Mouse (Mus musculus): ENCODE data around the gene Pawr. TPM values are rescaled to one million over a fixed set of nuclear protein-coding genes. Genes with fewer than 3 reads are reported as not detected.

The Pawr gene
- polyA plus RNA-seq, 1 experiment = 157 TPM

GRCm38 (mm10) chr10:108391370-108391902 is 59.5 kb downstream of the Pawr start:
- H3K27ac ChIP-seq (ENCODE audit: insufficient read depth, low read length) = no peak overlapping the region
- no peaks in the 10 kb centered on the region for H3K9me3 ChIP-seq (replicated peaks; ENCODE audit: control insufficient read depth, insufficient read depth, low read length, poor library complexity, severe bottlenecking)
- no peak for TF ChIP-seq POLR2A (IDR thresholded peaks at IDR 0.05; ENCODE audit: insufficient read depth, low read length)
- no peak for TF ChIP-seq EP300 (IDR thresholded peaks at IDR 0.05; ENCODE audit: insufficient read depth, low read depth, low read length)
- TF ChIP-seq CTCF (IDR thresholded peaks at IDR 0.05; ENCODE audit: low read depth, low read length) = no peak
- no peaks in the 10 kb centered on the region for H3K4me1 ChIP-seq (ENCODE audit: control insufficient read depth, insufficient read depth, low read length)
- H3K27me3 ChIP-seq (ENCODE audit: control insufficient read depth, insufficient read depth, low read length, poor library complexity, severe bottlenecking) = no peaks in the 10 kb centered on the region
- 0 out of 2 replicates have a peak, but pooled peaks cover 4% of the 10 kb centered on the region for H3K36me3 ChIP-seq (ENCODE audit: control insufficient read depth, insufficient read depth, low read length, poor library complexity, severe bottlenecking)
- no peak overlapping the region for H3K4me3 ChIP-seq (ENCODE audit: low read depth, low read length)
- no peak overlapping the region for H3K9ac ChIP-seq (ENCODE audit: low read depth, poor library complexity, severe bottlenecking)

GRCm38 (mm10) chr10:108392151-108392550 is 60.2 kb downstream of the Pawr start:
- 0 out of 2 replicates have a peak, but pooled peaks cover 3% of the 10 kb centered on the region for H3K36me3 ChIP-seq (ENCODE audit: control insufficient read depth, insufficient read depth, low read length, poor library complexity, severe bottlenecking)
- no peak overlapping the region for H3K27ac ChIP-seq (ENCODE audit: insufficient read depth, low read length)
- no peak overlapping the region for H3K4me3 ChIP-seq (ENCODE audit: low read depth, low read length)
- no peak overlapping the region for H3K9ac ChIP-seq (ENCODE audit: low read depth, poor library complexity, severe bottlenecking)
- H3K4me1 ChIP-seq (ENCODE audit: control insufficient read depth, insufficient read depth, low read length) = no peaks in the 10 kb centered on the region
- TF ChIP-seq CTCF (IDR thresholded peaks at IDR 0.05; ENCODE audit: low read depth, low read length) (no peak), EP300 (IDR thresholded peaks at IDR 0.05; ENCODE audit: insufficient read depth, low read depth, low read length) (no peak), POLR2A (IDR thresholded peaks at IDR 0.05; ENCODE audit: insufficient read depth, low read length) (no peak)
- no peaks in the 10 kb centered on the region for H3K27me3 ChIP-seq (ENCODE audit: control insufficient read depth, insufficient read depth, low read length, poor library complexity, severe bottlenecking)
- no peaks in the 10 kb centered on the region for H3K9me3 ChIP-seq (replicated peaks; ENCODE audit: control insufficient read depth, insufficient read depth, low read length, poor library complexity, severe bottlenecking)

- TF ChIP-seq CTCF (IDR thresholded peaks at IDR 0.05; ENCODE audit: low read depth, low read length) (no peak), EP300 (IDR thresholded peaks at IDR 0.05; ENCODE audit: insufficient read depth, low read depth, low read length) (no peak), POLR2A (IDR thresholded peaks at IDR 0.05; ENCODE audit: insufficient read depth, low read length) (no peak)
- H3K36me3 ChIP-seq (ENCODE audit: control insufficient read depth, insufficient read depth, low read length, poor library complexity, severe bottlenecking) = 0 out of 2 replicates have a peak, but pooled peaks cover 3% of the 10 kb centered on the region
- H3K4me3 ChIP-seq (ENCODE audit: low read depth, low read length) = no peak overlapping the region
- H3K9me3 ChIP-seq (replicated peaks; ENCODE audit: control insufficient read depth, insufficient read depth, low read length, poor library complexity, severe bottlenecking) = no peaks in the 10 kb centered on the region
- H3K9ac ChIP-seq (ENCODE audit: low read depth, poor library complexity, severe bottlenecking) = no peak overlapping the region
- H3K27ac ChIP-seq (ENCODE audit: insufficient read depth, low read length) = no peak overlapping the region
- no peaks in the 10 kb centered on the region for H3K27me3 ChIP-seq (ENCODE audit: control insufficient read depth, insufficient read depth, low read length, poor library complexity, severe bottlenecking)
- no peaks in the 10 kb centered on the region for H3K4me1 ChIP-seq (ENCODE audit: control insufficient read depth, insufficient read depth, low read length)
Measured at GRCm38 (mm10) chr10:108394306-108394705, 62.4 kb downstream of the Pawr start.

GRCm38 (mm10) chr10:108395229-108395628 is 63.3 kb downstream of the Pawr start:
- no peak overlapping the region for H3K9ac ChIP-seq (ENCODE audit: low read depth, poor library complexity, severe bottlenecking)

GRCm38 (mm10) chr10:108395647-108396046 is 63.7 kb downstream of the Pawr start:
- H3K36me3 ChIP-seq (ENCODE audit: control insufficient read depth, insufficient read depth, low read length, poor library complexity, severe bottlenecking) = 0 out of 2 replicates have a peak, but pooled peaks cover 3% of the 10 kb centered on the region
- TF ChIP-seq CTCF (IDR thresholded peaks at IDR 0.05; ENCODE audit: low read depth, low read length) = no peak
- no peak for TF ChIP-seq EP300 (IDR thresholded peaks at IDR 0.05; ENCODE audit: insufficient read depth, low read depth, low read length)
- no peak for TF ChIP-seq POLR2A (IDR thresholded peaks at IDR 0.05; ENCODE audit: insufficient read depth, low read length)
- no peak overlapping the region for H3K27ac ChIP-seq (ENCODE audit: insufficient read depth, low read length)

More at GRCm38 (mm10) chr10:108395229-108395628, 63.3 kb downstream of the Pawr start:
- no peaks in the 10 kb centered on the region for H3K9me3 ChIP-seq (replicated peaks; ENCODE audit: control insufficient read depth, insufficient read depth, low read length, poor library complexity, severe bottlenecking)
- no peak overlapping the region for H3K4me3 ChIP-seq (ENCODE audit: low read depth, low read length)
- 0 out of 2 replicates have a peak, but pooled peaks cover 3% of the 10 kb centered on the region for H3K36me3 ChIP-seq (ENCODE audit: control insufficient read depth, insufficient read depth, low read length, poor library complexity, severe bottlenecking)
- no peak overlapping the region for H3K27ac ChIP-seq (ENCODE audit: insufficient read depth, low read length)
- no peaks in the 10 kb centered on the region for H3K4me1 ChIP-seq (ENCODE audit: control insufficient read depth, insufficient read depth, low read length)
- no peaks in the 10 kb centered on the region for H3K27me3 ChIP-seq (ENCODE audit: control insufficient read depth, insufficient read depth, low read length, poor library complexity, severe bottlenecking)
- TF ChIP-seq EP300 (IDR thresholded peaks at IDR 0.05; ENCODE audit: insufficient read depth, low read depth, low read length) (no peak), CTCF (IDR thresholded peaks at IDR 0.05; ENCODE audit: low read depth, low read length) (no peak), POLR2A (IDR thresholded peaks at IDR 0.05; ENCODE audit: insufficient read depth, low read length) (no peak)

GRCm38 (mm10) chr10:108402751-108403150 is 70.8 kb downstream of the Pawr start:
- no peaks in the 10 kb centered on the region for H3K36me3 ChIP-seq (ENCODE audit: control insufficient read depth, insufficient read depth, low read length, poor library complexity, severe bottlenecking)
- TF ChIP-seq CTCF (IDR thresholded peaks at IDR 0.05; ENCODE audit: low read depth, low read length) (no peak), POLR2A (IDR thresholded peaks at IDR 0.05; ENCODE audit: insufficient read depth, low read length) (no peak), EP300 (IDR thresholded peaks at IDR 0.05; ENCODE audit: insufficient read depth, low read depth, low read length) (no peak)
- no peaks in the 10 kb centered on the region for H3K9me3 ChIP-seq (replicated peaks; ENCODE audit: control insufficient read depth, insufficient read depth, low read length, poor library complexity, severe bottlenecking)
- no peak overlapping the region for H3K9ac ChIP-seq (ENCODE audit: low read depth, poor library complexity, severe bottlenecking)
- H3K4me3 ChIP-seq (ENCODE audit: low read depth, low read length) = no peak overlapping the region
- H3K27me3 ChIP-seq (ENCODE audit: control insufficient read depth, insufficient read depth, low read length, poor library complexity, severe bottlenecking) = no peaks in the 10 kb centered on the region
- no peak overlapping the region for H3K27ac ChIP-seq (ENCODE audit: insufficient read depth, low read length)
- peaks cover 4% of the 10 kb centered on the region for H3K4me1 ChIP-seq (ENCODE audit: control insufficient read depth, insufficient read depth, low read length)

More at GRCm38 (mm10) chr10:108395647-108396046, 63.7 kb downstream of the Pawr start:
- Histone ChIP-seq H3K9me3 (replicated peaks; ENCODE audit: control insufficient read depth, insufficient read depth, low read length, poor library complexity, severe bottlenecking) (no peaks in the 10 kb centered on the region), H3K27me3 (ENCODE audit: control insufficient read depth, insufficient read depth, low read length, poor library complexity, severe bottlenecking) (no peaks in the 10 kb centered on the region), H3K4me1 (ENCODE audit: control insufficient read depth, insufficient read depth, low read length) (no peaks in the 10 kb centered on the region), H3K4me3 (ENCODE audit: low read depth, low read length) (no peak overlapping the region), H3K9ac (ENCODE audit: low read depth, poor library complexity, severe bottlenecking) (no peak overlapping the region)

Data from ES-Bruce4 (cell line).